Mouse (Mus musculus): ENCODE data around the gene Klf6. TPM values are rescaled to one million over a fixed set of nuclear protein-coding genes. Genes with fewer than 3 reads are reported as not detected.

The Klf6 gene
- total and polyA plus RNA-seq, 2 experiments from 2014 or later: 63.9 to 153 TPM

GRCm38 (mm10) chr13:5870382-5871272 is 9.3 kb downstream of the Klf6 start:
- no peaks in the 10 kb centered on the region for H3K27me3 ChIP-seq (ENCODE audit: insufficient read depth, low read length)
- H3K9ac ChIP-seq (replicated peaks; ENCODE audit: low read length, poor library complexity, severe bottlenecking): no peak overlapping the region
- ATAC-seq (ENCODE audit: low FRiP score) (peak; percentile 39), DNase-seq (ENCODE audit: low spot score) (peak; percentile 44)
- peaks cover 6% of the 10 kb centered on the region for H3K4me1 ChIP-seq (ENCODE audit: insufficient read depth, low read length)
- peaks cover 21% of the 10 kb centered on the region for H3K36me3 ChIP-seq (ENCODE audit: insufficient read depth, low read length)
- no peak overlapping the region for H3K4me3 ChIP-seq (ENCODE audit: low read depth, low read length)
- no peak for TF ChIP-seq CTCF (IDR thresholded peaks at IDR 0.05)
- WGBS: 16% methylated on average over 15 of the region's 15 CpGs
- H3K9me3 ChIP-seq (ENCODE audit: low read length): no peaks in the 10 kb centered on the region
- H3K27ac ChIP-seq (ENCODE audit: low read depth, low read length): no peak overlapping the region
- peak overlapping the region; percentile 18; the same call in 1 of the 2 replicates for H3K4me2 ChIP-seq (ENCODE audit: low read depth, low read length, poor library complexity, severe bottlenecking)

- Histone ChIP-seq H3K36me3 (ENCODE audit: insufficient read depth, low read length) (peaks cover 14% of the 10 kb centered on the region), H3K4me3 (ENCODE audit: low read depth, low read length) (no peak overlapping the region), H3K9me3 (ENCODE audit: low read length) (no peaks in the 10 kb centered on the region), H3K4me1 (ENCODE audit: insufficient read depth, low read length) (no peaks in the 10 kb centered on the region), H3K27ac (ENCODE audit: low read depth, low read length) (no peak overlapping the region), H3K9ac (replicated peaks; ENCODE audit: low read length, poor library complexity, severe bottlenecking) (no peak overlapping the region), H3K27me3 (ENCODE audit: insufficient read depth, low read length) (no peaks in the 10 kb centered on the region), H3K4me2 (ENCODE audit: low read depth, low read length, poor library complexity, severe bottlenecking) (no peak overlapping the region)
- TF ChIP-seq CTCF (IDR thresholded peaks at IDR 0.05): no peak
- ATAC-seq (ENCODE audit: low FRiP score): no peak
- 73% methylated on average over 7 of the region's 7 CpGs for WGBS
- DNase-seq (ENCODE audit: low spot score): no peak
These were observed 10.1 kb downstream of the Klf6 start for GRCm38 (mm10) chr13:5871414-5871813.

- WGBS: 84% methylated on average over 3 of the region's 3 CpGs
These were observed 12.4 kb downstream of the Klf6 start for GRCm38 (mm10) chr13:5873681-5874080.

GRCm38 (mm10) chr13:5875478-5875877 is 14.2 kb downstream of the Klf6 start:
- Histone ChIP-seq H3K27ac (ENCODE audit: low read depth, low read length) (no peak overlapping the region), H3K36me3 (ENCODE audit: insufficient read depth, low read length) (no peaks in the 10 kb centered on the region), H3K4me3 (ENCODE audit: low read depth, low read length) (no peak overlapping the region), H3K9me3 (ENCODE audit: low read length) (no peaks in the 10 kb centered on the region), H3K27me3 (ENCODE audit: insufficient read depth, low read length) (no peaks in the 10 kb centered on the region), H3K9ac (replicated peaks; ENCODE audit: low read length, poor library complexity, severe bottlenecking) (no peak overlapping the region), H3K4me1 (ENCODE audit: insufficient read depth, low read length) (no peaks in the 10 kb centered on the region), H3K4me2 (ENCODE audit: low read depth, low read length, poor library complexity, severe bottlenecking) (no peak overlapping the region)
- no peak for ATAC-seq (ENCODE audit: low FRiP score)
- TF ChIP-seq CTCF (IDR thresholded peaks at IDR 0.05): no peak
- DNase-seq (ENCODE audit: low spot score): no peak
- WGBS: 91% methylated on average over 3 of the region's 3 CpGs

More at GRCm38 (mm10) chr13:5873681-5874080, 12.4 kb downstream of the Klf6 start:
- Histone ChIP-seq H3K9me3 (ENCODE audit: low read length) (no peaks in the 10 kb centered on the region), H3K9ac (replicated peaks; ENCODE audit: low read length, poor library complexity, severe bottlenecking) (no peak overlapping the region), H3K4me1 (ENCODE audit: insufficient read depth, low read length) (no peaks in the 10 kb centered on the region), H3K4me2 (ENCODE audit: low read depth, low read length, poor library complexity, severe bottlenecking) (no peak overlapping the region), H3K27me3 (ENCODE audit: insufficient read depth, low read length) (no peaks in the 10 kb centered on the region), H3K27ac (ENCODE audit: low read depth, low read length) (no peak overlapping the region), H3K4me3 (ENCODE audit: low read depth, low read length) (no peak overlapping the region), H3K36me3 (ENCODE audit: insufficient read depth, low read length) (no peaks in the 10 kb centered on the region)
- no peak for TF ChIP-seq CTCF (IDR thresholded peaks at IDR 0.05)
- no peak for DNase-seq (ENCODE audit: low spot score)
- ATAC-seq (ENCODE audit: low FRiP score): no peak

- TF ChIP-seq CTCF (IDR thresholded peaks at IDR 0.05): no peak
- no peak overlapping the region for H3K4me3 ChIP-seq (ENCODE audit: low read depth, low read length)
- 54% methylated on average over 4 of the region's 4 CpGs for WGBS
- H3K4me1 ChIP-seq (ENCODE audit: insufficient read depth, low read length): no peaks in the 10 kb centered on the region
- H3K36me3 ChIP-seq (ENCODE audit: insufficient read depth, low read length): no peaks in the 10 kb centered on the region
- no peak for ATAC-seq (ENCODE audit: low FRiP score)
- H3K4me2 ChIP-seq (ENCODE audit: low read depth, low read length, poor library complexity, severe bottlenecking): no peak overlapping the region
- no peak for DNase-seq (ENCODE audit: low spot score)
- H3K27ac ChIP-seq (ENCODE audit: low read depth, low read length): no peak overlapping the region
- H3K9ac ChIP-seq (replicated peaks; ENCODE audit: low read length, poor library complexity, severe bottlenecking): no peak overlapping the region
- no peaks in the 10 kb centered on the region for H3K9me3 ChIP-seq (ENCODE audit: low read length)
- no peaks in the 10 kb centered on the region for H3K27me3 ChIP-seq (ENCODE audit: insufficient read depth, low read length)
These were observed 17.5 kb downstream of the Klf6 start for GRCm38 (mm10) chr13:5878748-5879147.

GRCm38 (mm10) chr13:5886810-5887209 is 25.5 kb downstream of the Klf6 start:
- no peaks in the 10 kb centered on the region for H3K9me3 ChIP-seq (ENCODE audit: low read length)

More at GRCm38 (mm10) chr13:5886810-5887209, 25.5 kb downstream of the Klf6 start:
- ATAC-seq (ENCODE audit: low FRiP score) (no peak), DNase-seq (ENCODE audit: low spot score) (no peak)
- no peaks in the 10 kb centered on the region for H3K36me3 ChIP-seq (ENCODE audit: insufficient read depth, low read length)
- H3K4me2 ChIP-seq (ENCODE audit: low read depth, low read length, poor library complexity, severe bottlenecking): no peak overlapping the region
- TF ChIP-seq CTCF (IDR thresholded peaks at IDR 0.05): no peak
- H3K27me3 ChIP-seq (ENCODE audit: insufficient read depth, low read length): no peaks in the 10 kb centered on the region
- WGBS: 92% methylated on average over 4 of the region's 4 CpGs
- no peaks in the 10 kb centered on the region for H3K4me1 ChIP-seq (ENCODE audit: insufficient read depth, low read length)
- H3K4me3 ChIP-seq (ENCODE audit: low read depth, low read length): no peak overlapping the region
- no peak overlapping the region for H3K27ac ChIP-seq (ENCODE audit: low read depth, low read length)
- H3K9ac ChIP-seq (replicated peaks; ENCODE audit: low read length, poor library complexity, severe bottlenecking): no peak overlapping the region

Measured in midbrain, postnatal 0 days (tissue).